Mouse (Mus musculus) spleen, postnatal 14 days (tissue): Measurements from ENCODE around the gene Ube2n.

ENCODE experiments used
- DNase-seq, 2 experiments: peaks; one replicate each; pipeline ENCODE4 v3.0.0; 2021 to 2022; ENCODE audit warnings: low spot score in 2 of 2

The Ube2n gene

DNA sequence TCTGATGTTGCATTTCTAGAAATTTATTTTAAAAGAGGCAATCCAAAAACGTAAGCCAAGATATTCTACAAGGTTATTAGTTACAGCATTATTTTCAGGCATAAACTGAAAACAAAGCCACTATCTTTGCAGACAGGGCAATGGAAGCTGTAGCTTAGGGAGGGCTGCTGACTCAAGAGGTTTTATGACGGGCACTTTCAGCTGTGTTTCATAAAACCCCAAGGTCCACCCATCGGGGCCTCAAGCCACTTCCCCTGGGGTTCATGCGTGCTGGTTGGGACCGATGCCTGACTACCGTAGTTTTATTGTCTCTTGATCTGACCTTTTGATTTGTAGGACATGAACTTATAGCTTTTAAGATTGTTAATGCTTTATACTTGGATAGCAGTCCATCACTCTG lies 75.3 kb downstream of the Ube2n start:
- DNase-seq: no peak

DNA sequence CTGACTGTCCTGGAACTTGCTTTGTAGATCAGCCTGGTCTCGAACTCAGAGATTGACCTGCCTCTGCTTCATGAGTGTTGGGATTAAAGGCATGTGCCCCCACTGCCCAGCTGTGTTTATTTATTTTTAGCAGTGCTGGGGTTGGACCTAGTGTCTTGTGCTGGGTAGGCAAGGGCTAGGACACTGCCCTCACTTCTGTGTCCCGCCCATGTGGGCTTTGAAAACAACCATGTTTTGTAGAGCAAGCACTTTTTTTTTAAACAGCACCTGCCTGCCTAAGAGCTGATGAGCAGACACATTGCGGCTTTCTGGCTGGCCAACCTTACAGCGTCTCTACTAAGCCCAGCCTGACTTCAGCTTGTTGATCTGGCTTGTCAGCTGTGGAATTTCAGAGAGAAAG lies 76.3 kb downstream of the Ube2n start:
- DNase-seq: no peak

DNA sequence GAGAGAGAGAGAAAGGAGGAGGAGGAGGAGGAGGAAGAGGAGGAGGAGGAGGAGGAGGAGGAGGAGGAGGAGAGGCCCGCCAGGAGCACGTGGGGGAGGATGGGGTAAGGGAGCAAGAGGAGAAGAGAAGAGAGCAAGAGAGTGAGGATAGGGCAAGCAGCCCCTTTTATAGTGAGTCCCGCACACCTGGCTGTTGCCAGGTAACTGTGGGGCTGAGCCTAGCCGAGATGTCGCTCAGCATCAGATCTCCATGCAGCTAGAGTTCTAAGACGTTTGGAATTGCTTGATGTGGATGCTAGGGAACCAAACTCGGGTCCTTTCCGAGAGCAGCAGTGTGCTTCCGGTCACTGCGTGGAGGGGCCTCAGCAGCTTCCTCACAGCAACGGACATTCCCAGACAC lies 79.5 kb downstream of the Ube2n start:
- DNase-seq: no peak
